Mouse (Mus musculus) ovary, postnatal 10 days (tissue): Measurements from ENCODE around the gene Bbs5.
A peak's percentile ranks its signal among the peaks of the same experiment; 100 is the strongest.
"Not testable (repeated sequence)": the region's sequence is repeated elsewhere in the genome, so short reads cannot be mapped to it uniquely, and the experiment has no call there.

Source experiments
- DNase-seq: peaks from one replicate; pipeline ENCODE4 v3.0.0; 2022; ENCODE audit warnings: low spot score

Gene Bbs5

GRCm38 (mm10) chr2:69673723-69674122 is 26.8 kb downstream of the Bbs5 start:
- DNase-seq, result no peak

- no peak for DNase-seq
These were observed 28.3 kb downstream of the Bbs5 start for GRCm38 (mm10) chr2:69675266-69675665.

- DNase-seq, result no peak
These were observed 29.7 kb downstream of the Bbs5 start for GRCm38 (mm10) chr2:69676713-69677112.

GRCm38 (mm10) chr2:69677215-69677614 is 30.2 kb downstream of the Bbs5 start:
- not testable (repeated sequence) for DNase-seq

- no peak for DNase-seq
These were observed 33.0 kb downstream of the Bbs5 start for GRCm38 (mm10) chr2:69679990-69680389.

- no peak for DNase-seq
These were observed 35.0 kb downstream of the Bbs5 start for GRCm38 (mm10) chr2:69681931-69682330.

- DNase-seq, result no peak
These were observed 36.2 kb downstream of the Bbs5 start for GRCm38 (mm10) chr2:69683036-69683805.

- DNase-seq, result no peak
These were observed 37.5 kb downstream of the Bbs5 start for GRCm38 (mm10) chr2:69684488-69684887.

- no peak for DNase-seq
These were observed 43.2 kb downstream of the Bbs5 start for GRCm38 (mm10) chr2:69690214-69690613.

GRCm38 (mm10) chr2:69690843-69691242 is 43.9 kb downstream of the Bbs5 start:
- DNase-seq, result no peak

- no peak for DNase-seq
These were observed 46.5 kb downstream of the Bbs5 start for GRCm38 (mm10) chr2:69693501-69693900.

- DNase-seq, result no peak
These were observed 53.5 kb downstream of the Bbs5 start for GRCm38 (mm10) chr2:69700446-69700845.

- DNase-seq, result no peak
These were observed 65.2 kb downstream of the Bbs5 start for GRCm38 (mm10) chr2:69712171-69712570.

GRCm38 (mm10) chr2:69712981-69713625 is 66.1 kb downstream of the Bbs5 start, which contains the start of gene Fastkd1:
Gene Fastkd1, minus strand, starts transcription at chr2:69713516.
- DNase-seq, result peak; percentile 57

- DNase-seq, result no peak
These were observed 66.6 kb downstream of the Bbs5 start for GRCm38 (mm10) chr2:69713626-69714014.

- no peak for DNase-seq
These were observed 67.2 kb downstream of the Bbs5 start for GRCm38 (mm10) chr2:69714126-69714525.

GRCm38 (mm10) chr2:69716483-69716882 is 69.5 kb downstream of the Bbs5 start:
- DNase-seq, result no peak
